Mouse (Mus musculus): Measurements from ENCODE around the gene Serinc5.

GRCm38 (mm10) chr13:92706342-92707061 lies 95.6 kb downstream of the Serinc5 start:
- no peak for TF ChIP-seq CTCF (IDR thresholded peaks at IDR 0.05; ENCODE audit: low read depth)
- no peak for TF ChIP-seq EP300 (IDR thresholded peaks at IDR 0.05; ENCODE audit: low read depth)

Measured in liver, postnatal 0 days (tissue).